Mouse (Mus musculus): ENCODE measurements around the gene D430019H16Rik.
A peak's percentile ranks its signal among the peaks of the same experiment; 100 is the strongest.

Gene D430019H16Rik

GRCm38 (mm10) chr12:105490794-105491193, 37.1 kb downstream of the D430019H16Rik start:
- DNase-seq: no peak

- DNase-seq: no peak
Measured at GRCm38 (mm10) chr12:105494796-105495195, 41.1 kb downstream of the D430019H16Rik start.

GRCm38 (mm10) chr12:105497894-105498293, 44.2 kb downstream of the D430019H16Rik start:
- peak; percentile 86 for DNase-seq

- DNase-seq: no peak
Measured at GRCm38 (mm10) chr12:105498423-105498822, 44.8 kb downstream of the D430019H16Rik start.

GRCm38 (mm10) chr12:105498842-105499241, 45.2 kb downstream of the D430019H16Rik start:
- no peak for DNase-seq

- DNase-seq: no peak
Measured at GRCm38 (mm10) chr12:105500940-105501339, 47.3 kb downstream of the D430019H16Rik start.

GRCm38 (mm10) chr12:105504736-105505135, 51.1 kb downstream of the D430019H16Rik start:
- DNase-seq: peak; percentile 23

GRCm38 (mm10) chr12:105511109-105511508, 57.5 kb downstream of the D430019H16Rik start:
- DNase-seq: no peak

- no peak for DNase-seq
Measured at GRCm38 (mm10) chr12:105511671-105512502, 58.2 kb downstream of the D430019H16Rik start.

GRCm38 (mm10) chr12:105514111-105514510, 60.5 kb downstream of the D430019H16Rik start:
- DNase-seq: no peak

- DNase-seq: no peak
Measured at GRCm38 (mm10) chr12:105517026-105517675, 63.5 kb downstream of the D430019H16Rik start.

GRCm38 (mm10) chr12:105519851-105520250, 66.2 kb downstream of the D430019H16Rik start:
- DNase-seq: no peak

GRCm38 (mm10) chr12:105521170-105521762, 67.6 kb downstream of the D430019H16Rik start:
- no peak for DNase-seq

GRCm38 (mm10) chr12:105523737-105524136, 70.1 kb downstream of the D430019H16Rik start:
- no peak for DNase-seq

GRCm38 (mm10) chr12:105526186-105526585, 72.5 kb downstream of the D430019H16Rik start:
- no peak for DNase-seq

GRCm38 (mm10) chr12:105526829-105527228, 73.2 kb downstream of the D430019H16Rik start:
- no peak for DNase-seq

GRCm38 (mm10) chr12:105529545-105529944, 75.9 kb downstream of the D430019H16Rik start:
- DNase-seq: no peak

GRCm38 (mm10) chr12:105531724-105532371, 78.2 kb downstream of the D430019H16Rik start:
- DNase-seq: peak; percentile 31

- no peak for DNase-seq
Measured at GRCm38 (mm10) chr12:105534842-105535241, 81.2 kb downstream of the D430019H16Rik start.

GRCm38 (mm10) chr12:105535968-105536760, 82.5 kb downstream of the D430019H16Rik start:
- no peak for DNase-seq

- no peak for DNase-seq
Measured at GRCm38 (mm10) chr12:105537162-105537561, 83.5 kb downstream of the D430019H16Rik start.

GRCm38 (mm10) chr12:105539649-105540048, 86.0 kb downstream of the D430019H16Rik start:
- no peak for DNase-seq
